Mouse (Mus musculus) thymus, postnatal 25 days (tissue): ENCODE data around the gene Tekt4.

Source experiments
- DNase-seq: peaks from one replicate; pipeline ENCODE4 v3.0.0; 2022

Tekt4 gene

GRCm38 (mm10) chr17:25480820-25481219, 26.4 kb downstream of the Tekt4 start:
- no peak for DNase-seq

- no peak for DNase-seq
Observed at GRCm38 (mm10) chr17:25482092-25482491, 27.7 kb downstream of the Tekt4 start.

GRCm38 (mm10) chr17:25497013-25497412, 42.6 kb downstream of the Tekt4 start, which contains the start of gene Sstr5:
Gene Sstr5 (minus strand): TSS chr17:25497288.
- no peak for DNase-seq

- DNase-seq: no peak
Observed at GRCm38 (mm10) chr17:25502599-25502998, 48.2 kb downstream of the Tekt4 start.

- DNase-seq: peak; percentile 40
Observed at GRCm38 (mm10) chr17:25507799-25508198, 53.4 kb downstream of the Tekt4 start.

GRCm38 (mm10) chr17:25508860-25509577, 54.6 kb downstream of the Tekt4 start:
- peak; percentile 13 for DNase-seq

- no peak for DNase-seq
Observed at GRCm38 (mm10) chr17:25510074-25510830, 55.8 kb downstream of the Tekt4 start.

GRCm38 (mm10) chr17:25511876-25512275, 57.5 kb downstream of the Tekt4 start:
- no peak for DNase-seq

GRCm38 (mm10) chr17:25514055-25514454, 59.6 kb downstream of the Tekt4 start:
- DNase-seq: no peak

- no peak for DNase-seq
Observed at GRCm38 (mm10) chr17:25516315-25516714, 61.9 kb downstream of the Tekt4 start.

- DNase-seq: no peak
Observed at GRCm38 (mm10) chr17:25518144-25518543, 63.7 kb downstream of the Tekt4 start.

GRCm38 (mm10) chr17:25519511-25519910, 65.1 kb downstream of the Tekt4 start:
- no peak for DNase-seq

GRCm38 (mm10) chr17:25520492-25520891, 66.1 kb downstream of the Tekt4 start:
- DNase-seq: no peak

- no peak for DNase-seq
Observed at GRCm38 (mm10) chr17:25522080-25522479, 67.7 kb downstream of the Tekt4 start.
